Mouse (Mus musculus) forebrain, embryonic 10.5 days (tissue): ENCODE data around the gene Mob3b. TPM values are rescaled to one million over a fixed set of nuclear protein-coding genes. Genes with fewer than 3 reads are reported as not detected.
"Not testable (repeated sequence)": the region's sequence is repeated elsewhere in the genome, so short reads cannot be mapped to it uniquely, and the experiment has no call there.

Experiments
- DNase-seq: peaks from one replicate; pipeline ENCODE4 v3.0.0-alpha.2; 2017; ENCODE audit warnings: low spot score; ENCODE audit errors: extremely low spot score
- H3K27ac ChIP-seq: fragments of 300-500 bp; sonication (generic); 2 replicates; pipeline ENCODE4 v1.5.1; 2016; ENCODE audit warnings: mild to moderate bottlenecking
- H3K27me3 ChIP-seq: fragments of 300-500 bp; sonication (generic); 2 replicates; pipeline ENCODE4 v1.6.1; 2016; ENCODE audit warnings: mild to moderate bottlenecking; ENCODE audit not compliant: poor library complexity, severe bottlenecking
- H3K36me3 ChIP-seq: fragments of 300-500 bp; sonication (generic); replicated peaks from 2 replicates; pipeline ENCODE4 v1.6.1; 2016; ENCODE audit warnings: mild to moderate bottlenecking, moderate library complexity
- H3K4me1 ChIP-seq: fragments of 300-500 bp; sonication (generic); 2 replicates; pipeline ENCODE4 v1.6.1; 2016
- H3K4me3 ChIP-seq: fragments of 300-500 bp; sonication (generic); 2 replicates; pipeline ENCODE4 v1.5.1; 2016; ENCODE audit warnings: mild to moderate bottlenecking, moderate library complexity
- H3K9me3 ChIP-seq: fragments of 300-500 bp; sonication (generic); 2 replicates; pipeline ENCODE4 v1.6.1; 2016; ENCODE audit warnings: mild to moderate bottlenecking, moderate library complexity
- WGBS: fragments of 180-500 bp; shearing (Covaris S2); methylation state at CpG from one replicate; pipeline ENCODE4 v1.1.7; 2016; 5-methylcytosine and 5-hydroxymethylcytosine counted together
- polyA plus RNA-seq: library from polyadenylated mRNA; unstranded; fragments of >200 nt; fragmentation: Nextera tagmentation; extraction: Ambion mirVana; gene quantifications from 2 replicates; pipeline ENCODE4 v1.2.1, GENCODE M21; 2016

The Mob3b gene
- polyA plus RNA-seq, 1 experiment from 2014 or later, result 24.1 TPM

DNA sequence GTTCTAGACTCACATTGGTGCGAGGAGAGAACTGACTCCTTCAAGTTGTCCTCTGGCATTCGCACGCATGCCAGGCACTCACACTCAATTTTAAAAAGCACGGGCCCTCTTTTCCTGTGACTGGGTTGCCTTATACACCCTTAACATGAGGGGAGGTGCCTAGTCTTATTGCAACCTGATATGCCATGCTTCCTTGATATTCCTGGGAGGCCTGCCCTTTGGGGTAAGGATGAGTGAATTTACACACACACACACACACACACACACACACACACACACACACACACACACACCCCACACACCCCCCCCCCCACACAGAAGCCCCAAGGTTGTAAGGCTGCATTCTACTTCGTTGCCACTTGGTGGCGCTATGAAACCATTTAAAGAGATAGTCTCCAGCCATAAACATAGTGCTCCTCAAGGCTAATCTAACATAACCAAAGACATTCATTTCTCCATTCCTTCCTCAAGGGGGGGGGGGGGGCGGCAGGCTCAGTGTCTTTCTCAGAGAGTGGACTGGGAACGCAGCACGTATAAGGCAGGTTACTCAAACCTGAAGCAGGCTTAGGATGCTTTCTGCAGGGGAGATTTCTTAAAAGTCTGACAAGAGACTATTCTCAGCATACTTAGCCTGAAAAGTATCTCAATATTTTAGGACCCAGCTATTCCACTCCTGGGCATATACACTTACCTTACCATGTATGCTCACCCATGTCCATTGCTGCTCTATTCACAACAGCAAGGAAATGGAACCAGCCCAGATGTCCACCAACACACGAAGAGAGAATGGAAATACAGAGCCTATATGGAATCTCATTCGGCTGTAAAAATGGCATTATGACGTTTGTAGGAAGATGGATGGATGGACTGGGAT, 198.9 kb downstream of the Mob3b start:
- DNase-seq, result peak; percentile 55
- peaks cover 5% of the 10 kb centered on the region; the same call in 1 of the 2 replicates for H3K36me3 ChIP-seq
- no peak overlapping the region for H3K27ac ChIP-seq
- peaks cover 8% of the 10 kb centered on the region for H3K4me1 ChIP-seq
- no peak overlapping the region for H3K4me3 ChIP-seq
- H3K27me3 ChIP-seq, result no peaks in the 10 kb centered on the region
- no peaks in the 10 kb centered on the region for H3K9me3 ChIP-seq
- 52% methylated on average over 12 of the region's 12 CpGs for WGBS

DNA sequence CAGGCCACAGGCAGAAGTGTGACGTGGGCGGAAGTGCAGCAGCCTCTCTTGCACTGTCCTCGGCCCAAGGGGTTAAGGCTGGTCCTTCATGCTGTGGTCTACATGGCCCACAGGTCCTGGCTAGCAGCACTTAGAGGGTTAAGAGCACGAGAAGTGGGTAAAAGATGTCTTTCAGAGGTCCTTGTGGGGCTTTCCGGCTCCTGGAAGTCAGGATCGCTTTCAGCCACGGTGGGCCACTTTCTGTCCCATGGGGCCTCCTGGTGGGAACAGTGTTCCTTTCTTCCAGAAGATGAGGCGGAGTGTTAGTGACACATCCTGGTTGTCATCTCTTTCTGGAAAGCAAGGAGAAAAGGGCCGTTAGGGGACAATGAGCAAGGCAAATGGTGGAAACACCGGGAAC, 203.6 kb downstream of the Mob3b start:
- WGBS, result 86% methylated on average over 10 of the region's 10 CpGs
- peaks cover 13% of the 10 kb centered on the region; the same call in 1 of the 2 replicates for H3K36me3 ChIP-seq

DNA sequence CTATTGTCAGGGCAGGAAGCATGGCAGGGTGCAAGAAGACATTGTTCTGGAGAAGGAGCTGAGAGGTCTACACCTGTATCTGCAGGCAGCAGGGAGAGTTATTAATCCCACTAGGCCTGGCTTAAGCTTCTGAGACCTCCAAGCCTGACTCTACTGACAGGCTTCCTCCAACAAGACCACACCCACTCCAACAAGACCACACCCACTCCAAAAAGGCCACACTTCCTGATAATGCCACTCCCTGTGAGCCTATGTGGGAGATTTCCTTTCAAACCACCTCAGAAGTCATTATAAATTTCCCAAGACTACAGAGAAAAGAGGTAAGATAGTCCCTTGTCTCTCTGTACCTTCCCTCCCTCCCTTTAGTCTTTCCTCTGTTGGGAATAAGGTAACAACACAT, 210.1 kb downstream of the Mob3b start:
- Histone ChIP-seq H3K27me3 (no peaks in the 10 kb centered on the region), H3K9me3 (no peaks in the 10 kb centered on the region), H3K27ac (no peak overlapping the region), H3K36me3 (no peaks in the 10 kb centered on the region), H3K4me1 (no peaks in the 10 kb centered on the region), H3K4me3 (no peak overlapping the region)
- DNase-seq, result no peak

More for the DNA sequence above, 203.6 kb downstream of the Mob3b start:
- DNase-seq, result no peak
- Histone ChIP-seq H3K9me3 (no peaks in the 10 kb centered on the region), H3K27ac (no peak overlapping the region), H3K27me3 (no peaks in the 10 kb centered on the region), H3K4me1 (0 out of 2 replicates have a peak, but pooled peaks cover 3% of the 10 kb centered on the region), H3K4me3 (no peak overlapping the region)

DNA sequence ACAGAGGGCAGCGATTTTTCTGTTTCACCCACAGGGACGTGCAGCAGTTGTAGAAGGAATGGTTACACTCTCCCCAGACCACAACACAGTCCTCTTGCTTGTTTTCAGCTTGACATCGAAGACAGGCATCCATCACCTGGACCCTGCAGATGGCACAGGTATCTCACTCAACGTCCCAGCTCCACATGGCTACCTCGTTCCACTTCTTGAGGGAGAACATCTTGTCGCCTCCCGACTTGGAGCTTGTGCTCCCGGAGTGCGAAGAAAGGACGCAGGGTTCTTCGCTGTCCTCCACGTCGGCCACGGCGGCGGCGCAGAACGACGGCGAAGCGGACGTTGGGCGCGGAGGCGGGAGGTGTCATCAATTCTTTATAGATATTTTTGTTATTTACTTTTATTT, 216.2 kb downstream of the Mob3b start:
- whole genome bisulfite sequencing, result 92% methylated on average over 25 of the region's 25 CpGs
- Histone ChIP-seq H3K4me1 (no peaks in the 10 kb centered on the region), H3K27me3 (no peaks in the 10 kb centered on the region)

DNA sequence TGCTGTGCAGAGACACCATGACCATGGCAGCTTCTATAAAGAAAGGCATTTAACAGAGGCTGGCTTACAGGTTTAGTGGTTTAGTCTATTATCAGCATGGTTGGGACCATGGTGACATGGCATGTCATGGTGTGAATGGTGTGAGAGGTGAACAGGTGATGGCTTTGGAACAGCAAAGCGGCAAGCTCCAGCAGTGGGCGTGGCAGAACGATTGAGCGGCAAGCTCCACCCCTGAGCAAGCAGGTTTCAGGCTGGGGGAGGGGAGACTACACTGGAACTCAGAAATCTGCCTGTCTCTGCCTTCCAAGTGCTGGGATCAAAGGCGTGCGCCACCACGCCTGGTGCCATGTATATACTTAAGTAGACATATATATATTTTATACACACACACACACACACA, 228.9 kb downstream of the Mob3b start:
- not testable (repeated sequence) for H3K36me3 ChIP-seq, H3K27me3 ChIP-seq, H3K27ac ChIP-seq, H3K4me1 ChIP-seq, H3K9me3 ChIP-seq, DNase-seq, H3K4me3 ChIP-seq
- 76% methylated on average over 7 of the region's 7 CpGs for WGBS

More for the DNA sequence above, 216.2 kb downstream of the Mob3b start:
- H3K9me3 ChIP-seq, result no peaks in the 10 kb centered on the region
- no peak overlapping the region for H3K27ac ChIP-seq
- H3K36me3 ChIP-seq, result no peaks in the 10 kb centered on the region
- no peak for DNase-seq
- no peak overlapping the region for H3K4me3 ChIP-seq

DNA sequence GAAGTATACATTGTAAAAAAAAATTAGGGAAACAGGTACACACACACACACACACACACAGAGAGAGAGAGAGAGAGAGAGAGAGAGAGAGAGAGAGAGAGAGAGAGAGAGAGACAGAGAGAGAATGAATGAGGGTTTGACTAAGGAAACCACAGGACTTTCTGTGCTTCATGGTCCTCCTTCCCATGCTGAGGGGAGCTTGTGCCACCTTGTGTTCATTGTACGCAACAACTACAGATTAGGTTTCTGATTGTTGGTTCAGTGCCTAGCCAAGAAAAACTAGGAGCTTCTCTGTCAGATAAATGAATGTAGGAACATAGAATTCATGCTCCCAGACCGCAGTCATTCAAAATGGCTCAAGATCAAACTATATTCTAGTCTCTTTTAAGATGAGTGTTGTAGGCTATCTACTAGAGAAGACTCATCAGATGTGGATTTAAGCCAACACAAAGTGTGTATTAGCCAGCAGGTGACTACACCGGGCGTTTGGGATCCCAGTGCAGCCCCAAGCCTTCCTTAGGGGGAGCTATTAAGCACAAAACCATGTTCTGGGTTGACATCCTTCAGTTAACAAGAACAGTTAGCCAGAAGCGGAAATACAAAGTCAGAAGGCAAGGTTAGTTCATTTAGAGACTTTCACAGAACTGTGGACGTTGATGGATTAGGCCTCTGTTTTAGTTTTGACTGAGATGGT, 235.0 kb downstream of the Mob3b start:
- Histone ChIP-seq H3K9me3 (no peaks in the 10 kb centered on the region), H3K27ac (no peak overlapping the region), H3K27me3 (no peaks in the 10 kb centered on the region), H3K4me3 (no peak overlapping the region), H3K4me1 (peaks cover 4% of the 10 kb centered on the region; the same call in 1 of the 2 replicates), H3K36me3 (no peaks in the 10 kb centered on the region)
- 66% methylated on average over 6 of the region's 6 CpGs for WGBS
- no peak for DNase-seq

DNA sequence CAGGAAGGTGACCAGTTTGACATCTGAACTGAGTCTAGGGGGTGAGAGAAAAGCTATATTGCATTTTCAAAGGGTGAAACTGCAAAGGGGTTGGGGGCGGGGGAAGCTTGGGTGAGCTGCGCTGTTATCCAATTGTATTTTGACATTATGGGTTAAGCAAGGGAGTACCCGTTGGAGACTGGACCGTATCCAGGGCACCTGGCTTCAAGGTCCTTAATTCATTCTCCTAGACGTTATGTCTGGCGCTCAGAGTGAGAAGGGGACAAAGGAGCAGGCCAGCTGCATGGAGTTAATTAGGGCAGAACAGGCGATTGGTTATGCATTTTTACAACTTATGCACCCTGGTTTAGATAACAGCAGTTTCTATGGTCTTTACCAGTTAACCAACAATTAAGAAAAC, 239.9 kb downstream of the Mob3b start:
- no peak for DNase-seq
- Histone ChIP-seq H3K4me3 (no peak overlapping the region), H3K36me3 (no peaks in the 10 kb centered on the region), H3K27me3 (no peaks in the 10 kb centered on the region), H3K27ac (no peak overlapping the region), H3K4me1 (peaks cover 6% of the 10 kb centered on the region; the same call in 1 of the 2 replicates), H3K9me3 (no peaks in the 10 kb centered on the region)
- 52% methylated on average over 7 of the region's 7 CpGs for WGBS

DNA sequence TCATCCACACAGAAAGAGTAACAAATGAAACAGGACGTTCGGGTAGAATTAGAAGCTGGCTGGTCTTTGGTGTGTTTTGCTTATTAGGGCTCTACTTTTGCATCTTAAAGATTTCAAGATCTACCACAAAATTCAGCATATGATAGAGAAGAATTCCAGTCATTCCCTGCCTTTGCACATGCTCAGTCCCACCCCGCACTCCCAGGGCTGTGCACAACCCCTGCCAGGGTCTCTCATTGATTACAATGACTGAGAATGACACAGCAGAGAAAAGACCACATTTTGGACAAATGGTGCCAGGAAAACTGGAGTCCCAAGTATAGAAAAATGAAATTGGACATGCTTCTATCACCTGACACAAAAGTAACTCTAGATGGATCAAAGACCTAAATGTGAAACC, 245.1 kb downstream of the Mob3b start:
- 85% methylated on average over 3 of the region's 3 CpGs for WGBS
- Histone ChIP-seq H3K4me1 (peaks cover under 1% of the 10 kb centered on the region; the same call in 1 of the 2 replicates), H3K27me3 (no peaks in the 10 kb centered on the region), H3K9me3 (no peaks in the 10 kb centered on the region), H3K36me3 (no peaks in the 10 kb centered on the region), H3K27ac (no peak overlapping the region), H3K4me3 (no peak overlapping the region)
- DNase-seq, result no peak

DNA sequence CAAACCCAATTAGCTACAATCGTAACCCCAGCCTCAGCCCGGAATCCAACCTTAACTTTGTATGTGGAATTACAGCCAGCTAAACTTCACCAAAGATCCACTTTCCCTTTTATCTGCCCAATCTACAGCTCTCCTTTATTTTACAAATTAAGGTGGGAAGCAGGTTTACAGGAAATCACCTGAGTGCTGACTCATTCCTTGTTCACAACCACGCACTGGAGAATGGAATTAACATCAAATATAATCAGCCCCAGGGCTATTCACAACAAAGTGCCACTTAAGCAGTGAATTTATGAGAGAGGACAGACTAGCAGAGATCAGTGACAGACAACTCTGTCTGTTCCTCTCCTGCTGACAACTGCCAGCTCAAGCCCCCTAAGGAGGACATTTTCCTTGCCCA, 245.9 kb downstream of the Mob3b start:
- H3K9me3 ChIP-seq, result no peaks in the 10 kb centered on the region
- H3K27me3 ChIP-seq, result no peaks in the 10 kb centered on the region
- no peak overlapping the region for H3K27ac ChIP-seq
- H3K4me1 ChIP-seq, result no peaks in the 10 kb centered on the region
- WGBS, result 78% methylated on average over 3 of the region's 3 CpGs
- no peak overlapping the region for H3K4me3 ChIP-seq
- DNase-seq, result no peak
- no peaks in the 10 kb centered on the region for H3K36me3 ChIP-seq

DNA sequence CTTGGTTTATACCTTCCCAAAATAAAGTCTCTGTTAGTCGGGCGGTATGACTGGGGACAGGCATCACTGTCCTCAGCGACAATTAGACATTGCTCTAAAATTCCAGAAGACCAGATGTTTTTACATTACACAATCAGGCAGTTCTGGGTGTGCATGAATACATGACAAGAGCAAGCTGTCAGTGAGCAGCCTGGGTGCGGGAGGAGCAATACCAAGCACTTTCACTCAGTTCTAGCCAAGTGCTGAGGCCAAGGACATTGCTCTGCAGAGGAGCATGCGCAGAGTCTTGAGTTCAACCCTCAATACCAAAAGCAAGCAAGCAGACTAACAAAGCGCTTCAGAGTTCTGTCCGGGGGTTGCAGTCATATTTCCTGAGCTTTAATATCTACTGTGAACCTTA, 249.2 kb downstream of the Mob3b start:
- H3K27me3 ChIP-seq, result no peaks in the 10 kb centered on the region
- WGBS, result 94% methylated on average over 7 of the region's 7 CpGs
- no peak for DNase-seq
- no peaks in the 10 kb centered on the region for H3K4me1 ChIP-seq
- H3K4me3 ChIP-seq, result no peak overlapping the region
- H3K36me3 ChIP-seq, result no peaks in the 10 kb centered on the region
- H3K27ac ChIP-seq, result no peak overlapping the region
- no peaks in the 10 kb centered on the region for H3K9me3 ChIP-seq

DNA sequence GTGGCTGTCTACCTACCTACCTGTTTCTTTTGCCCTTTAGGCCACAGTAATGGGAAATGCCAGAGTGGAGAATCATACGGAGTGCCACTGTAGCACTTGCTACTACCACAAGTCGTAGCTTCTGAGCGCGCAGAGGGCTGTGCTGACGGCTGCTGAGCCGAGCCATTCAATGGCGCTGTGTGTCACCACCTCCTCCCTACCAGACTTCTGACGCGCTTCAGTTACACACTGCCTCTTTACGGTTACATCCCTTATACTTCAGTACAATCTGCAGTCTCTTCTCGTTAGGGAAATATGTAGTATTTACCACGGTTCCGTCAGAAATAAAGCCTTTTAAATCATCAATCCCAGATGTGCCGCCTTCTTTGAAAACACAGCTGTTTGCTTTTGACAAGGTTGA, 250.3 kb downstream of the Mob3b start:
- H3K36me3 ChIP-seq, result no peaks in the 10 kb centered on the region
- H3K27ac ChIP-seq, result no peak overlapping the region
- H3K4me3 ChIP-seq, result no peak overlapping the region
- WGBS, result 45% methylated on average over 14 of the region's 14 CpGs
- H3K27me3 ChIP-seq, result no peaks in the 10 kb centered on the region
- no peaks in the 10 kb centered on the region for H3K9me3 ChIP-seq
- no peaks in the 10 kb centered on the region for H3K4me1 ChIP-seq
- no peak for DNase-seq

DNA sequence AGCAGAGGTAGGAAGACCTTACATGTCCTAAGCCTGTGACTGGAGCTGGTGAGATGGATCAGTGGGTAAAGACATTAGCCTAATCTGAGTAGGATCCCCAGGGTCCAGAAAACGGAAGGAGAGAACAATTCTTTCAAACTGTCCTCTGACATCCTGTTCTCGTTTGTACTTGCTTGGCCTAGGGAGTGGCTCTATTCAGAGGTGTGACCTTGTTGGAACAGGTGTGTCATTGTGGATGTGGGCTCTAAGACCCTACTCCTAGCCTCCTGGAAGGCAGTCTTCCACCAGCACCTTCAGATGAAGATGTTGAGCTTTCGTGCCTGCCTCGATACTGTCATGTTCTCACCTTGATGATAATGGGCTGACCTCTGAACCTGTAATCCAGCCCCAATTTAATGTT, 251.1 kb downstream of the Mob3b start:
- 82% methylated on average over 4 of the region's 4 CpGs for WGBS
- Histone ChIP-seq H3K27ac (no peak overlapping the region), H3K4me1 (no peaks in the 10 kb centered on the region), H3K4me3 (no peak overlapping the region), H3K9me3 (no peaks in the 10 kb centered on the region), H3K36me3 (no peaks in the 10 kb centered on the region), H3K27me3 (no peaks in the 10 kb centered on the region)
- no peak for DNase-seq

DNA sequence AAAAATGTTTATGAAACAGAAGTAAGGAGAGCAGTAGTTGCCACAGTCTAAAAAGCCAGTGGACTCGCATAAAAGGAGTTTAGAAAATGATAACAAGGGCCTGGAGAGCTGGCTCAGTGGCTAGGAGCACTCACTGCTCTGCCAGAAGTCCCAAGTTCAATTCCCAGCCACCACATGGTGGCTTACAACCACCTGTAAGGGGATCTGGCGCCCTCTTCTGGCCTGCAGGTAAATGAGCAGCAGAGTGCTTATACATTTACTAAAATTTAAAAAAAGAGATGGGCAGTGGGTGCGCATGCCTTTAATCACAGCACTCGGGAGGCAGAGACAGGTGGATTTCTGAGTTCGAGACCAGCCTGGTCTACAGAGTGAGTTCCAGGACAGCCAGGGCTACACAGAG, 251.9 kb downstream of the Mob3b start:
- H3K9me3 ChIP-seq, result no peaks in the 10 kb centered on the region
- no peak overlapping the region for H3K4me3 ChIP-seq
- WGBS, result 60% methylated on average over 5 of the region's 5 CpGs
- H3K27me3 ChIP-seq, result no peaks in the 10 kb centered on the region
- H3K4me1 ChIP-seq, result no peaks in the 10 kb centered on the region
- no peak overlapping the region for H3K27ac ChIP-seq
- no peak for DNase-seq
- H3K36me3 ChIP-seq, result no peaks in the 10 kb centered on the region
